Mouse (Mus musculus) lung, postnatal 10 days (tissue): ENCODE results near the gene Mtor.
A peak's percentile ranks its signal among the peaks of the same experiment; 100 is the strongest.

ENCODE experiments used
- DNase-seq: peaks from one replicate; pipeline ENCODE4 v3.0.0; 2021

Gene Mtor

DNA sequence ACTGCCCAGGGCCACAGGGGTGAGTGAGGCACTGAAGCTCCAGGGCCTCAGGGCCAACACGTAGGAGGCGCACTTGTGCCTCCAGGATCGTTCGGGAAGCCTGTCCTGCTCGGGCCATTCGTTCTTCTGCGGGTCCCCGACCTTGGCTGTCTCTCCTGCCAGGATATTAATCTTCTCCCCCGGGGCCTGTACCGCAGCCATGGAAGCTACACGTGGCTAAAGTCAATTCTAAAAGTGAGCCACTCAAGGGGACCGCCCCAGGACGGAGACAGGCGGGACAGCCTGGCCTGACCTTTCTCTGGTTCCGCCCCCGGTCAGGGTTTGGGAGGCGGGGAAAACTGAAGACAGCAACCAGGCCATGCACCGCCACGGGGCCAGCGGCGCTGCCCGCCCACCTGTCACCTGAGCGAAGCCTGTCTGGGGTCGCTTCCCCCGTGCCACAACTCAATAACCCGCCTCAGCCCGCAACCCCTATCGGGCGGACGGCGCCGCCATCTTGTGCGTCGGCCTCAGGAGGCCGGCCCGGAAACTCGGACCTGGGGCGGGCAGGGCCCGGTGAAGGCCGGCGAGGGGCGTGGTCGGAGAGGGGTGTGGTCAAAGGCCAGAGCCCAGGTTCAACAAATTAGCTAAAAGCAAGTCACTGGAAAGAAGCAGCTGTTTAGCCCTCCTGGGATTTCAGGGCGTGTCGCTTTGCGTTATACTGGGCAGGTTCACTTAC, 4.0 kb upstream of the Mtor start, which contains the start of gene Ubiad1:
Ubiad1 (minus strand) TSS at position 522 of the 718 bp plus-strand sequence.
- DNase-seq, result peak; percentile 92

DNA sequence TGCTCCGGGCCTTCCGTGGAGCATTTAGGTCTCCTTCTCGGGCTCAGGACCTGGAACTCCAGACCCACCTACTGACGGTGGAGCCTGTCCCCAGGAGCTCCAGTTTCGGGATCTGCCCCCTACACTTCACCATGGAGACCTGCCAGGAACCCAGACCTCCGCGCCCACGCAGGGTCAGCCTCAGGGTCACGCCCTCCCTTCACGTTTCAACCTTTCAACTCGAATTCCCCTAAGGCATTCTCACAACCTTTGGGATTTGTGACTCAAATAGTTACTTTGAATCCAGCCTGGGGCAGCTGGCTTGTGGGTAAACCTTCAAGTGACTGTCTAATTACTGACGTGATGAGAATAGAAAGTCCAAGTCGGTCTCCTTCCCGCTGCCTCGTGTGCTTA, 438 bp downstream of the Mtor start:
- DNase-seq, result peak; percentile 47

DNA sequence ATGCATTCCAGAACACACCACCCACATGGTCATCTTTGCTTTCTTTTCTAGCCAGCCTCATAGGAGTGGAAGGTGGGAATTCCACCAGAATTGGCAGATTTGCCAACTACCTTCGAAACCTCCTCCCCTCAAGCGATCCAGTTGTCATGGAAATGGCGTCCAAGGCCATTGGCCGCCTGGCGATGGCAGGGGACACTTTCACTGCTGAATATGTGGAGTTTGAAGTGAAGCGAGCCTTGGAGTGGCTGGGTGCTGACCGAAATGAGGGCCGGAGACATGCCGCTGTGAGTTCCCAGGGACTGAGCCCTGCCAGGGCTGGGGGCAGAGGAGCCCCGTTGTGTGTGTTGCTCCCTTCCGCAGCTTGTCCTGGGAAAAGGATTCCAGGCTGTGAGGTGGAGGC, 5.3 kb downstream of the Mtor start:
- DNase-seq, result no peak

DNA sequence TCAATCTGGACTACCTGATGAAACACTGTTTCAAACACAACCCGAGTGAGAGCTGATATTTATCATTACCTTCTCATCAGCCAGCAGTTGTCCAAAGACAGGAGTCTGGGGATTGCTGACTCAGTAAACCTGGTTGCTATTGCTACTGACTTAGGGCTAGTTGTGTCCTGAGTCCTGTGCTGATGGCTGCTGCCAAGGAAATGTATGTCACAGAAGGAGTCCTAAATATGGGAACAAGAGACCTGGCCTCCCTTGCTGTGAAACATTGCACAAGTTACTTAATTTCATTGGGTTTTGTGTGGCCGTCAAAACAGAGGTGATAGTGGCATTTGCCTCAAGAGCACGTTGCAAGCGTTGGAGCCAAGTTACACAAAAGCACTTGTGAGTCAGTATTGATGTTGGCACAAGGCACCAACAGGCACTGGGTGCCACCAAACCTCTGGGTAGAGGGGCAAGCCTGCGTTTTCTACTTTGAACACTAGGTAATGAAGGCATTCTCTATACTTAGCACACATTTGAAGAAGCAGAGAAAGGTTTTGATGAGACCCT, 7.1 kb downstream of the Mtor start:
- no peak for DNase-seq

DNA sequence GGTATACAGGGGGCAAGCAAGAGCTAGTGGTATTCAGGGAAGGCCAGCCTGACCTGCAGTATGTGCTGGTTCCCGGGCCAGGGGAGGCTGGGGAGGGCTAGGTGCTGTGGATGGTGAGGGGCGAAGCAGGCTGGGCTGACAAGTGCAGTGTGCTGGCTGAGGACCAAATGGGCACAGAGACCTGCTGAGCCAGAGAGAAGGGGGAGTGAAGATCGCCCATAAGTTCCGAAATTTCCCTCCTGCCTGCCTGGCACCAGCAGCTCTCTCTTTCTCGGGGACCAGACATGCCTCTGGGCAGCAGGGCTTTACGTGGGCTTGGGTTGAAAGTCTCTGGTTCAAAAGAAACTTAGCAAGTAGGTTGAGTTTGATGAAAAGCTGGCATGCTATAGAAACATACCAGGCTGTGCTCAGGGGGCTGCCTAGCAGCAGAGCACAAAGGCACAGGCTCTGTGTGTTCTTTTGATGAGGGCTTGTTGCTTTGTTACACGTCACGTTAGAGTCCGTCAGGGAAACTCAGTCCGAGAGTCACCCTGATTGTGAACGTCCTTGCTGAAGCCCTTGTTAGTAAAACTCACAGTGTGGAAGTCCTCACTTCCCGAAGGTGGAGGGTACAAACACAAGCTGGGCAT, 12.4 kb downstream of the Mtor start:
- DNase-seq, result no peak

DNA sequence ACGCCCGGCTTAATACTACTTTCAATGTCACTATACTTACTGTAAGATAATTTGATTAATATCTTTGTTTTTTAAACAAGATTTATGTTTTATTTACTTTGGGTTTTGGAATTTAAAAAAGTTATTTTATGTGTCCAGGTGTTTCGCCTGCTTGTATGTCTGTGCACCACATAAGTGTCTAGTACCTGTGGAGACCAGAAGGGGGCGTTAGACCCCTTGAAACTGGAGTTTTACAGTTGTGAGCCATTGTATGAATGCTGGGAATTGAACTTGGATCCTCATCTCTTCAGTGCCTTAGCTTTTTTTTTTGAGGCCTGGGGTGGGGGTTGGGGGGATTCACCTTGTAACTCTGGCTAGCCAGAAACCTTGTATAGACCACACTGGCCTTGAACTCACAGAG, 13.4 kb downstream of the Mtor start:
- no peak for DNase-seq

DNA sequence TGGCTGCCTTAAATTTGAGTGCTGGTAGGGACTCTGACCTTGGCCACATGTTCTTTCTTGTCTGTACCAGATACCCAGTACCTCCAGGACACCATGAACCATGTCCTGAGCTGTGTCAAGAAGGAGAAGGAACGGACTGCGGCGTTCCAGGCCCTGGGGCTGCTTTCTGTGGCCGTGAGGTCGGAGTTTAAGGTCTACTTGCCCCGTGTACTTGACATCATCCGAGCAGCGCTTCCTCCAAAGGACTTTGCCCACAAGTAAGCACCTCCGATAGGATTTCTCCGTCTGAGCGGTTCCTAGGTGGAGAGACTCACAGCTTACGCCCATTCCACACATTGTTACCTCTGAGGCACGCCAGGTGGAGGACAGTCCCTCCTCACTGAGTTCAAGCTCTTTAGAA, 14.3 kb downstream of the Mtor start:
- no peak for DNase-seq

DNA sequence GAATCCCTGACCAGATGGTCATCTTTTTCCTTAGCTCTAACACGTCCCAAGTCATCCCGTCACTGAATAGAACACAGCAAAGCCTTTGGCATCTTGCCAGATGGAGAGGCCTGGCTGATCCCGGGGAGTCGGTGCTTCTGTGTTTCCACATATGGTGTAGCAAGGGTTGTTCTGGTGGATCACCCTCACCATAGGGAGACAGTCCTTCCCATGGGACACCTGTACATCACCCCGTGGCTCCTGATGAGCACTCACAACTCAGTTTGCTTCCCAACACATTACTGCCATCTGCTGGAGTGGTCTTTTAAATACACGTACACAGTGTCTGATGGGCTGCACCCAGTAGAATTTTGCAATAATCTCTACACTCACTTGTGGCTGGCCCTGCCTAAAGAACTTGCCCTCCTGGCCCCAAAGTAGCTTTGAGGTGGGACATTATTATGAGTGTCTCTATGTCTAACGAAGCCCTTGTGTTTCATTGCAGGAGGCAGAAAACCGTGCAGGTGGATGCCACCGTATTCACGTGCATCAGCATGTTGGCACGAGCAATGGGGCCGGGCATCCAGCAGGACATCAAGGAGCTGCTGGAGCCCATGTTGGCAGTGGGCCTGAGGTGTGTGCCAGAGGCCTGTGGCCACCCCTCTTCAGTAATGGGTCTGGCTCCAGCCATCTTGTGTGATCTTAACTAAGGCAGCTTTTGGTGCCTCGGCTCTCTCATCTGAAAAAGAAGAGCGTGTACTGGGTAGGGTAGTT, 15.0 kb downstream of the Mtor start:
- DNase-seq, result peak; percentile 53

DNA sequence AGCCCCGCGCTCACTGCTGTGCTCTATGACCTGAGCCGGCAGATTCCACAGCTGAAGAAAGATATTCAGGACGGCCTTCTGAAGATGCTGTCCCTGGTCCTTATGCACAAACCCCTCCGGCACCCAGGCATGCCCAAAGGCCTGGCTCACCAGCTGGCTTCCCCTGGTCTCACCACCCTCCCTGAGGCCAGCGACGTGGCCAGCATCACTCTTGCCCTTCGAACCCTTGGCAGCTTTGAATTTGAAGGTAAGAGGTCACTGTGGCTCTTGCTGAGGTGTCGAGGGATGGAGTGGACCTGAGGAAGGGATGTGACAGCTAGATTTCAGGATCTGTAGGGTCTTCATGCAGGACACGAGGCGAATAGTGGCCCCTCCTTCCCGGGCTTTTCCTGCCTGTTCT, 15.9 kb downstream of the Mtor start:
- no peak for DNase-seq

DNA sequence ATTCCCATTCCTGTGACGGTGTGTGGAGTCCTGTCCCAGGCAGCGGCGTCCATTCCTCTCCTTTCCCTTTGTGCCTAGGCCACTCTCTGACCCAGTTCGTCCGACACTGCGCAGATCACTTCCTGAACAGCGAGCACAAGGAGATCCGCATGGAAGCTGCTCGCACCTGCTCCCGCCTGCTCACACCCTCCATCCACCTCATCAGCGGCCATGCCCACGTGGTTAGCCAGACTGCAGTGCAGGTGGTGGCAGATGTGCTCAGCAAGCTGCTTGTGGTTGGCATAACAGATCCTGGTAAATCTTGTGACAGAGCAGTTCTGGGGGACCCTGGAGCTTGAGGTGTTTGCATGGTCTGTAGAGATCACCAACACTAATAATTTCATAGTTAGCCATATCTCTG, 16.5 kb downstream of the Mtor start:
- DNase-seq, result no peak

DNA sequence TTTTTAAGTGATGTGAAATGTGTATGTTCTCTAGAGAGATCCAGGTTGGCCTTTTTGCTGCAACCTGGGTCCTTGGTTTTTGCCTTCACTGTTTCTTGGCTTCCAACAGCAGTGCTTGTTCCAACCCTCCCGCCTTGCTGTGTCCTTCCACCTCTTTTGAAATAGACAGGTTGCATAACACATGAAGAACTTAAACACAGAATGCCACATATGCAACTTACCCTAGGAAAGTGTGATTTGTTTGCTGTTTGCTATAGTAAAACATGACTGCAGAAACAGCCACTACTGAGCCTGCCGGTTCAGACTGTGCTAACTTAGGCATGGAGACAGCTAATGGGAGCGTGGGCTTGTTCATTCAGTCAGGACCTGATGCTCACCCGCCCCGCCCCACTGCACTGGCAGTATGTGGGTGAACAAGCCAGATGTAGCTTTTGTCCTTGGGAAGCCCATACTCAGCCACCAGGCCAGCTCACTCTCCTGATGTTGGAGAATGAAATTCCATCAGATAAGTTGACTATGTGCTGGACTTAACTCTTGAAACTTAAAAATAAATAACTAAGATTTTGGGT, 18.2 kb downstream of the Mtor start:
- no peak for DNase-seq

DNA sequence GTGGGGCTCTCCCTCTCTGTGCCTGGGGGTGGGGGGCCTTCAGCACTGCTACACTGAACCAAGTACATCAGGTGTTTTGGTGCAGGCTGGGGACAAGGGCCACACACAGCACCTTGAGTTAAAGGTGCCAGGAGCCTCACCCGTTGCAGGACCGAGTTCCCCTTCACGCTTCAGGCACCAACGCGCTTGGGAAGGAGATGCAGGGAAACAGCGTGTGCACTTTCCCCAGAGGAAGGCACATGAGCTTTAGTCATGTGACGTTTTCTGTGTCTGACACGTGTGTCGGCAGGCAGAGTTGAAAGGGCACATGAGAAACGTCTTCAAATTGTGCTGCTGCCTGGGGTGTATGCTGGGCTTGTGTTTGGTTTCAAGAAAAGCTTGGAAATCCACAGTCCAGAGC, 20.0 kb downstream of the Mtor start:
- DNase-seq, result no peak

DNA sequence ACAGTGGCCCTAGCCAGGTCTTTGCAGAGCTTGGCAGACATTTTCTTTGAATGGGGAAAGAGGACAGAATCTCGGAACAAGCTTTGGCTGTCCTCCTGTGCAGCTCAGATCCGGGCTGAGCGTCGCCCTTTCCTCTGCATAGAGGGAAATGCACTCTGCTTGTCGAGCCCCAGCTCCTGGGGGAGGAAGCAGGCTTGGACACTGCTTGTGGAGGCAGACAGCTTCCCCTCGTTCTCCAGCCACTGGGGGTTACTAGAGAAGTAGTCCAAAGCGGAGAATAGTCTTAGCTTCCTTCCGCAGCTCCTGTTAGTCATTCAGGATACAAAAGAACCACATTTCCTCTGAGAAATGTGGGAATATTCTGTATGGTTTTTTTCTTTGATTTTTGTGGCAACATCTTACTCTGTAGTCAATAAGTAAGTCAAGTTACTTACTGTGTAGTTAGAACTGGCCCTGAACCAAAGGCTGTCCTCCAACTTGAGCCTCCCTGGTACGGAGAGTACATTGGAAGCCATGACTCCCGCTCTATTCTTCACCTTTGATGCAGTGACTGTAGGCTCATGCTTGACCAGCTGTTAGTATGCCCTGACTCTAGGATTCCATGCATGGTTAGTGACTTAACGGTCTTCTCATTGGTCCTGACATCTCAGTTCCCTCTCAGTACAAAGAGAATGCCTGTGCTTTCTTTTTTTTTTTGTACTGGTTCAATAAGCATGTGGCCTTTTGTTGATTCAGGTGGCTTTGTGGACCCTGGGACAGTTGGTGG, 21.3 kb downstream of the Mtor start:
- no peak for DNase-seq

DNA sequence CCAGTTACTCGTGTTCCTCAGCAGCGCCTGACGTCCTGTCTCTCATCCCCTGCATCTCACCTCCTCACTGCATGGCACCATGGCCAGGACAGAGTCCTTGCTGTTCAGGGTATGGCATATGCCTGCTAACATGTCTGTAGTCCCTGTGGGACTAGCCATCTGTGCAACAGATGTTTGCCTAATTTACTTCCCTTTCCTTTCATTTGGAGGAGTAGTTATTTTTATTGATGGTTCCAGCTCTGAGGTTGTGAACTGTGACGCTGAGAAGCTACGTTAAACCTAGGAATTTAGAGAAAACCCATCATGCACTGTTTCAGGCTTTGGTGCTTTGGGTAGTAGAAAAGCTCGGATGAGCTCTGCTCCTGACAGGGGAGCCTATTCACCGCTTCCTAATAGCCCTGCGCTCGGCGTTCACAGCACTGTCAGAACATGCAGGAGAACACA, 23.0 kb downstream of the Mtor start:
- DNase-seq, result no peak

DNA sequence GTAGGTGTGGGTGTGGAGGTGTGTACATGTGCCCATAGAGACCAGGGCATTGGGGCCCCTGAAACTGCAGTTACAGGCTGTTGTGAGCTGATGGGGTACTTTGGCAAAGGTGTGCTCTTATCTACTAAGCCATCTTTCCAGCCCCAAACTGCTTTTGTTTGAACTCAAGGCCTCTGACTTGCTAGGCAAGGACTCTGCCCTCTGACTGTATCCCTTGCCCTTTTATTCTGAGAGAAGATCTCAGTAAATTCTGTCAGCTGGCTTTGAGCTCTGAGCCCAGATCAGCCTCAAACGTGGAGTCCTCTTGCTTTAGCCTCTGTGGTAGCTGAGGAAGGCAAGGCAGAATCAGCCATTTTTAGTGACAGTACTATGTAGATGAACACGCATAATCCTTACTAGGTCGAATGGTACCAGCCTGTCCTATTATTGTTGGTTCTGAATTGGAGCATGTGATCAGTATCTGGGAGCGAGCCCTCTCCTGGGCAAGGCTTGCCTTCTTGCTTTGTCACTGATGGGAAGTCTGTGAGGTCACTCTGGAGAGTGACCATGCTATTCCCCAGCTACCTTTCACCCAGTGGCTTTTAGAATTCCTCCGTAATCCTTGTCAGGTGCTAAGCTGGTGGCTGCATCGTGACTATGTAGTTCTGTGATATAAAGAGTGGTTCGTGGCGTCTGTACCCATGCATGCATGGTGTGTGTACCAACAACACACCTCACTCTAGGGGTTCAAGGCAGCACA, 24.2 kb downstream of the Mtor start:
- no peak for DNase-seq

DNA sequence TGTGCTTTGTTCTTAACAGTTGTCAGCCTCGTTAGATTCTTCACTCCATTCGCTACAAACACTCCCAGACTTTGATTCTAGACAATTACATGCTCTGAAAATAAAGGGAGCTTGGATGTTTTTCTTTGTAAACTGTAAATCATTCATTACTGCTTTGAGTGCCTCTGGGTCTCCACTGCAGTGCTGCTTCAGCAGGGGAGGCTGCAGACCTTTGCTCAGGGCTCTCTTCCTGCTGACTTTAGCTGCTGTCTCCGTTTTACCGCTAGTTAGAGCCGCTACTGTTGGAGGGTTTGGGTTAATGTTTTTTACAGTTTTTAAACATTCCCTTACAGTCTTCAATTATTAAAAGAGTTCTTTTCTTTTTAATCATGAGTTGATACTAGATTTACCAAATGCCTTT, 25.1 kb downstream of the Mtor start:
- no peak for DNase-seq

DNA sequence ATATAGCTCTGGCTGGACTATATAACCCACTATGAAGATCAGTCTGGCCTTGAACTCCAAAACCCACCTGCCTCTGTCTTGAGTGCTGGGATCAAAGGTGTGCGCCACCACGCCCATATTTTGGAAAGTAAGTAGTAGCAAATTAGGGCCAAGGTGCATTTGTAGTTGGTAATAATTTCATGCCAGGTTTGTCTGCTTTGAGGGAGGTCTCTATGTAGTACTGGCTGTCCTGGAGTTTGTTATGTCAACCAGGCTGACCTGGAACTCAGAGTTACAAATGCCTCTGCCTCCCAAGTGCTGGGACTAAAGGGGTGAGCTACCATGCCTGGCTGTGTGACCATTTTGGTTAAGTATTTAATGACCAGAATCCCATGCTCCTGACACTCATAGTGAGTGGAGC, 31.8 kb downstream of the Mtor start:
- DNase-seq, result no peak

DNA sequence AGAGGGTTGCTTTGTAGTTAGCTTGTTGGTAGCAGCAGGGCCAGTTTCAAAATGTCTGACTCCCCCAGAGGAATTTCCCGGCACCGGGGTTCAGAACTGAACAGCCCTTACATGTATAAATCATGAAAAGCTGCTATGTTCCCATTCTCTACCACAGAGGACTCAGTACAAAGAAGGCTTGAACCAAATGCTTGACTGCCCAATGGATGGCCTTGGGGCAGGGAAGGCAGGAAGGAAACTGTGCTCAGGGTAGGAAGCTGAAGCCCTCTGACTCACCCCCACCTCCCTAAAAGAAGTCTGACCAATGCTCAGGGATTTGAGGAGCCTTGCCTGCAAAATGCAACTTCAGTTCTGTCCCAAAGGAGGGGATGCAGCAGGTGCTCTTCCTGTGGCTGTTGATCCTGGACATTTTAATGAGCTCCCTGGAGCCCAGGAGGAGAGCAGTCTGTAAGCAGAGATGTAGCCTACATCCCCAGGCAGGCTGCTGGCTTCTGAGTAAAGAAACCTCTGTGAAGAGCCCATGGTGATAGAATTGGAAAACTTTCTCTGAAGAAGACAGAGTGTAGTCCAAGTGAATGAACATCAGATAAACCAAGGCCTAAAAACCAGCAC, 33.3 kb downstream of the Mtor start:
- DNase-seq, result no peak

DNA sequence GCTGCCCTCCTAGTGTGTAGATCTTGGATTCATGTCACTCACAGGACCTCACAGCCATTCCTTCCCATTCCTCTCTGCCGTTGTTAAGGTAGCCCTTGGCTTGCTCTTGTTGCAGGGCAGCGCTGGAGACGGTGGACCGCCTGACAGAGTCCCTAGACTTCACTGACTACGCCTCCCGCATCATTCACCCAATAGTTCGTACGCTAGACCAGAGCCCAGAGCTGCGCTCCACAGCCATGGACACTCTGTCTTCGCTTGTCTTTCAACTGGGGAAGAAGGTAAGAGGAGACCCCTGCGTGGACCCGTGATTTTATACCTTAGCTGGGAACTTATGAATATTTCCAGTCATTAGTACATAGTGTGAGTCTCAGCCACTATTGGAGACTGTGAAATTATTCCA, 36.1 kb downstream of the Mtor start:
- no peak for DNase-seq

DNA sequence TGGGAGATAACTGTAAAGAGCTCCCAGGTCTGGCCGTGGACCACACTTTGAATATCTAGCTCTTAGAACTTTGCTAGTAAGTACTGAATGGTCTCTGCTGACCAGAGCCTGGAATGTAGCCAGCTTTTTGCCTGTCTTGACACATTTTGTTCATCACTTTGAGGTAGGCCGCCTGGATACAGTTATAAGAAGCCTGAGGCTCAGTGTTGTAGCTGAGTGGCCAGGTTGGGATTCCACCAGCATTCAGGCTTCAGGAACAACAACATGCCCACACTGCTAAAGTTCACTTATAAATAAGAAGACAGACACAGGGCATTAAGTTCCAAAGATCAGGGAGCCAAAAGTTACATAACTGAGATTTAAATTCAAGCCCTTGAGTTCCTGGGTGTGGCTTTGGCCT, 39.4 kb downstream of the Mtor start:
- DNase-seq, result no peak

DNA sequence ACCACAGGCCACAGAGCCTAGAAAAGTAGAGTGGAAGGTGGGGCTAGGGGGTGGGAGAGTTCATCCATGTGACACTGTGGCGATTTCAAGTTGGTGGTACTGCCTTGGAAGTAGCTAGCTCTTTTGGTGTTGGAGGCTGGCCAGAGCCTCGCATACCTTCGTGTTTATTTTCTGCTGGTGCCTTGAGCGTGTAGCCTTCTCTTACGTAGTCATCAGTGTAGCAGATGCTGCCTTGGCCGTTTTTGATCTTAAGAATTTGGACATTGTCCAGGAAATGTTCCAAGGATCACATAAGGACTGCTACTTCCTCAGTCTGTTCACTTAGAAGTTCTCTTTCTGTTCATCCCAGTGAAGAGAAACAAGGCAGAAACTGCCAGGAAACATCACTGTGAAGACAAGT, 42.1 kb downstream of the Mtor start:
- peak; percentile 45 for DNase-seq

DNA sequence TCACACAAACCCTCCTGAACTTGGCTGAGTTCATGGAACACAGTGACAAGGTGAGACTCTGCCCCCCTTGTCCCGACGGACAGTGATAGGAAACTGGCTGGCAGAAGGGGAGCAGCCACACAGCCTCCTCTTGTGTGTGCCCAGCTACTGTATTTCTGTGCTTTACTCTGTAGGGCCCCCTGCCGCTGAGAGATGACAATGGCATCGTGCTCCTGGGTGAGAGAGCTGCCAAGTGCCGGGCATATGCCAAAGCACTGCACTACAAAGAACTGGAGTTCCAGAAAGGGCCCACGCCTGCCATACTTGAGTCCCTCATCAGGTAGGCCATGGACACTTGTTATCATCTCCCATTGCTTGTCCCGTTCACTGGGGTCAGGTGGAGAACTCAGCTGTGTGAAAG, 43.0 kb downstream of the Mtor start:
- DNase-seq, result no peak
